Mouse (Mus musculus) fibroblast of lung, adult 2 months (primary cell): ENCODE measurements around the gene Bicra.
A peak's percentile ranks its signal among the peaks of the same experiment; 100 is the strongest.

Source experiments
- DNase-seq: peaks from one replicate; pipeline ENCODE4 v3.0.0-alpha.2; 2011; ENCODE audit warnings: low read depth

The Bicra gene

GRCm38 (mm10) chr7:16048164-16048564 lies 443 bp upstream of the Bicra start:
- DNase-seq: peak; percentile 95

GRCm38 (mm10) chr7:16046481-16047337 lies 1.0 kb downstream of the Bicra start:
- no peak for DNase-seq

- no peak for DNase-seq
Measured at GRCm38 (mm10) chr7:16046101-16046480, 1.6 kb downstream of the Bicra start.

- DNase-seq: no peak
Measured at GRCm38 (mm10) chr7:16045538-16045937, 2.2 kb downstream of the Bicra start.

- no peak for DNase-seq
Measured at GRCm38 (mm10) chr7:16044531-16044930, 3.2 kb downstream of the Bicra start.

- no peak for DNase-seq
Measured at GRCm38 (mm10) chr7:16043861-16044435, 3.8 kb downstream of the Bicra start.

GRCm38 (mm10) chr7:16042850-16043775 lies 4.6 kb downstream of the Bicra start:
- peak; percentile 66 for DNase-seq

GRCm38 (mm10) chr7:16041208-16041607 lies 6.5 kb downstream of the Bicra start:
- no peak for DNase-seq

- DNase-seq: no peak
Measured at GRCm38 (mm10) chr7:16039363-16039762, 8.4 kb downstream of the Bicra start.

GRCm38 (mm10) chr7:16036972-16037371 lies 10.7 kb downstream of the Bicra start:
- DNase-seq: no peak

GRCm38 (mm10) chr7:16033580-16034461 lies 13.9 kb downstream of the Bicra start:
- DNase-seq: no peak

- DNase-seq: no peak
Measured at GRCm38 (mm10) chr7:16033059-16033458, 14.7 kb downstream of the Bicra start.

GRCm38 (mm10) chr7:16031072-16031471 lies 16.6 kb downstream of the Bicra start:
- DNase-seq: no peak

- DNase-seq: peak; percentile 84
Measured at GRCm38 (mm10) chr7:16028102-16028927, 19.4 kb downstream of the Bicra start.

GRCm38 (mm10) chr7:16024603-16025222 lies 23.0 kb downstream of the Bicra start:
- DNase-seq: no peak

GRCm38 (mm10) chr7:16019256-16020094 lies 28.2 kb downstream of the Bicra start:
- no peak for DNase-seq

- DNase-seq: no peak
Measured at GRCm38 (mm10) chr7:16018016-16018810, 29.5 kb downstream of the Bicra start.

GRCm38 (mm10) chr7:16015384-16015783 lies 32.3 kb downstream of the Bicra start:
- DNase-seq: no peak
